Mouse (Mus musculus): Measurements from ENCODE around the gene Gimap7.

The Gimap7 gene

DNA sequence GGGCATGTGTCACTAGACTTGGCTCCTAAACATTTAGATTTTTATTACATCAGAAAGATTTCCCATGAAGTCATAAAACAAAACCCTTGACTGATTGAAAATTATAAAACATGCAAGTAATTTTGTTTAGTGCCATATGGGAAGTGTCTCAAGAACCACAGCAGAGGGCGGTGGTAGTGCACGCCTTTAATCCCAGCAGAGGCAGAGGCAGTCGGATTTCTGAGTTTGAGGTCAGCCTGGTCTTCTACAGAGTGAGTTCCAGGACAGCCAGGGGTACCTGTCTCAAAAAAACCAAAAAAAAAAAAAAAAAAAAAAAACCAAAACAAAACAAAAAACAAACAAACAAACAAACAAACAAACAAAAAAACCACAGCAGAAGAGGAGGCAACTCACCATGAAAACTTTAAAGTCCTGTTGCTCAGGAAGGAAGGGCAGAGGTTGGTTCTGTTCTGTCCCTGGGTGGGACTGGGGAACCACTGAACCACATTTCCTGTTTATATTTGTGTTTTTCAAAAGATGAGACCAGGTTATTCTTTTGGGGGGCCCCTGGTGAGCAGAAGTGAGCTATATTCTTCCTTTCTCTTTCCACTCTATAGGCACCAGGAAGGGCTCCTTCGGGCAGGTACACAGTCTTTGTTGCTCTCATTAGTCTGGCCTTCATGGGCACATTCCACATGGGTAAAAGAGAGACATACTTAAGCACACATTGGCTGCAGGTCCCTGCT, 21.4 kb upstream of the Gimap7 start:
- no peak for DNase-seq

DNA sequence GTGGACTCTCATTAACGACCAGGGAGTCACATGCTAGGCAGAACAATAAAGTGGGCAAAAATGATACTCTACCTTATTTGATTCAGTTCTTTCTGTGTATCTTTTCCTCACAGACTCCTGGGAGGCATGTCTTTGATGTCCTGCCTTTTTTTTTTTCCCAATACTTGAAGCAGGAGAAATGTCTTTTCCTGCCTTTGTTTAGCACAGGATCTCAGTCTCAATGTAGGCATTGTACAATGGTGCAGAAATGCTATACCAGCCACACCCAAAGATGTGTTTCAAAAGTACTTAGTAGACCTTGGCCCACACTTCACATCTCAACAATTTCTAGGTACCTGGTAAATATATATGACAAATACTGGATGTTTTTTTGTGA, 20.9 kb upstream of the Gimap7 start:
- DNase-seq, result no peak

DNA sequence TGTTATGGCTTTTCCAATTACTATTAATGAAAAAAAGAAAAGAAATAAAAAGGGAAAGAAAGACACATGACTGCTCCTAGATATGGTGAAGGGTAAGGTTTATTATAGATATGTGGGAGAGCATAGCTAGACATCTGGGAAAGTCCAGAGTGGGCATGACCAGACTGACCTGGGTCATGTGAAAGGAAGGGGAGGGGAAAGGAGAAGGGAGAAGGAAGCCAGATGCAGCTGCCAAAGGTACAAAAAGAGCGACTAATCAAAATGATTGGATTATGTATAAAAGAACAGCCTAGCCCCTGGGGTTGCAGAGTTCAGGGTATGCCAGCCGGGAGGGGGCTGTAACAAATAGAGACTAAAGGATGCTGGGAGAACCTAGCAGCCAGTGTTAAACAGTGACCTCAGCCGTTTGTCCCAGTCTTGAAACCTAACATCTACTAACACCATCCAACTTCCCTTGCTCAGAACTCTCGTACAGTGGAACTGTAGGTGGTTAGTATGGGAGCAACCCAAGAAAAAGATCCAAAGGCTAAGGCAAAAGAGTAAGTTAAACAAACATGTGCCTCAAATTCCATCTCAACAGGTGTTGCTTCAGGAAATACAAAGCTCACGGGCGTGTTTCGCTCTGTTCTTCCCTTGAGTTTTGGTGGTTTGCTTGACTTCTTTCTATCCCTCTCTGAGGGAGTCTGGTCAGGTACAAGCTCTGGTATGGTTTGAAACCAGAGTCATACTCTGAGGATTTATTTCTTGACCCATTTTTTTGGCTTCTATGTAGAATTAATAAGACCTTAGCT, 20.2 kb upstream of the Gimap7 start:
- no peak for DNase-seq

DNA sequence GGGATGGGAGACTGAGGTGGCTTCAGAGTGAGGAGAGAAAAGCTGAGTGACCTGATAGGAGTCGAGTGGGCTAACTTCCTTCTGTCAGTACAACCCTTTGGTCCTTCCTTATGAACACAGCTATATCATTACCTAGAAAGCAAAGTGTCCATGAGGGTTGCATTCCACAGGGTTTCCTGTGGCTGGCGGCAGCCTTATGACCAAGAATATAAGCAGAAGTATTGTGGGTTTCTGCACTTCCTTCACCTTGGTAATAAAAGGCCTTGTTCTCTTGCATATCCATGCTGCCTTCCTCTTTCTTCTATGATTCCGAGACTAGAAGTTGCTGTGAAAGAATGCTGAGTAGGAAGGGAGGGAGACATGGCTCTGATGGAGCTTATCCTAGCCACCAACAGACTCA, 19.5 kb upstream of the Gimap7 start:
- DNase-seq, result no peak

DNA sequence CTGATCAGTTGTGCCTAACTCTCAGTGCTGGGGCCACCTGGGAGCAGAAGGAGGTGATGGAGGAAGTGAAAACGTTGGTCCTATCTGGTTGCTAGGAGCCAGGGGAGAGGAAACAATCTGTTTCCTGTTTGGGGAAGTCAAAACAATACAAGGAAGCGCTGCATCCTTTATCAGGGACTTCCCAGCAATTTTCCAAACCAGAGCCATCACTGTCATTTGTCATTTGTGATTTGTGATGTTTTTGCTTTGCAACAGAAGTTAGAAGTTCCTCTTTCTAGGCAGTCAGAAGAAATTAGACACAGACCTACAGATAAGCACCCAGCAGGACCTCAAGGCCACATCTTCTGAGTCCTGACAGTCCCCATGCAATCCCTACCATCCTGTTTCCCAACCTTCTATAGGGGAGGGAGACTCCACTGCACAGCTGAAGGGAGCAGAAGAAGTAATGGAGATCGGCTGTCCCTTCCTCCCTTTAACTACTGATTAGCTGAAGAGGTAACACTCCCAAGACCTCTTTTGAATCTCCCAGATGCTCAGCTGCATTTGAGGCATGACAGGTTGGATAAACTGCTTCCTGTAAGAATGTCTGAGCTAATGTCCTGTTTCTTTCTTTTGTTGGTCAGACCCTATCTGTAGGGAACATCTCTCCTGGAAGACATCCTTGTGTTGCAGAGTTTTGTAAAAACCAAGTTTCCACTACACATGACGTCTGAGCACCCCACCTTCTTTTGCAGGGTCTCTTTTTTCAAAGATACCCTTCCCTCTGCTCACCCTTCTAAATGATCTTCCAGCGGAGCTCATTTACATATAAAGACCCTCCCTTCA, 18.0 kb upstream of the Gimap7 start:
- DNase-seq, result no peak

DNA sequence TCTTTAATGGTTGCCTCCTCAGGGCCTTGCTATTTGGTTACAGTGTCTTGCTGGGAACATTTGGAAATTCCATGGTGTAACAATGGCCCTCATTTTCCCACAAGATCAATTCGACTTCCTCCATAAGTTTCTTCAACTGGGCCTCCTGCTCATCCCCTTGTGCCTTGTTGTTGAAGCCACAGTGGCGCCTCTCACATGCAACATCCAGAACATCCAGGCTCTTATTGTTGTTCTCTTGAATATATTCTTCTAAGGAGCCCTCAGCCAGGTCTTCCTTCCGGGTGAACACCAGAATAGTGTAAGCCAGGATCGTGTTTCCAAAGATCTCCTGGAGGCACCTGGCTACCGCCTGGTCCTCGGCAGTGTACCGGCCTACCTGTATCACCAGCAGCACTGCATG, 16.3 kb upstream of the Gimap7 start:
- no peak for DNase-seq

DNA sequence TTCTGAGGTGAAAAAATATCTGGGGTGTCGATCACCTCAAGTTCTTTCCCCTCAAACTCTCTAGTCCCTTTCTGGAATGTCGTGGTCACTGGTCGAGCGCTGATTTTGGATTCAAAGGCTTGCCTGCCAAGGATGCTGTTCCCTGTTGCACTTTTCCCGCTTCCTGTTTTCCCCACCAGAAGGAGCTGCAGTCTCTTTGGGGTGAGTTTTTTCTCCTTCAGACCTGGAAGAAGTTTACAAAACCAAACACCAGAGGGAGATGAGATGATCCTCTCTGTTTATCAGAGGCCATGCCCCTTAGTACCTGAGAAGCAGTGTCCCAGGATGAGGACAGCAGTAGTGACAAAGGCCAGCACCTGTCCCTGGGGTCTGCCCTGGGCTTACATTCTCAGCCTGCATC, 15.8 kb upstream of the Gimap7 start:
- no peak for DNase-seq

DNA sequence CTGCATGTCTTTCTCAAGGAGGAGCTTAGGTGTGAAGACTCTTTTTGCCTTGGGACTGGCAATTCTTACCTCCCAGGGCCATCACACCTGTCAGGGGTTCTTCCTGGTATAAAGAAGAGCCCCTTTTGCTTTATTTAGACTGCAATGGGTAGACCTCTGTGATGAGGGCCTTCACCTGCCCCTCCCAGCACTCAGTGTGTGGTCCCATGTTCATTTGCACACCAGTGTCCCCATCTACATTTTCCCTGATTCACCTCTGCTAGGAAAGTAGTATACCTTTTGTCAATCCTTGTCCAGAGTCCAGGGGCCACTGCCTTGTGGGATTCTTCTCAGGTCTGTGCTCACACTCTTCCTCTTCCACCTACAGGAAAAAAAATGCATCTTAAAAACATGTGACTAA, 14.3 kb upstream of the Gimap7 start:
- DNase-seq, result no peak

DNA sequence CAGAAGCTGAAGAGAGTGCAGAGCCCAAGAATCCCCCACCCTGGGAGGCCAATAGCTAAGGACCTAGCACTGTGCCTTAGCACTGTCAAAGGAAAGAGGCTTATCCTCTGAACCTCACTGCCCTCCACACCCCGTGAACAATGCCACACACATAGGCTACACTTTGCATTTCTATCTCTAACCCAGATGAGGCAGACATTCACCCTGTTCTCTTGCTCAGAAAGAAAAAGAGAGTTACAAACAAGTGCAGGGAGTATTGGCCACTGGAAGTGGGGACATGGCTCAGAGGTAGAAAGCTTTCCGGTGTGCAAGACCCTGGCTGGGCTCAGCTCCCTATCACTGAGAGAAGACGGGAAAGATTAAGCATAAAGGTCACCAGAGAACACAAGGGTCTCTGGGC, 12.3 kb upstream of the Gimap7 start:
- DNase-seq, result no peak

DNA sequence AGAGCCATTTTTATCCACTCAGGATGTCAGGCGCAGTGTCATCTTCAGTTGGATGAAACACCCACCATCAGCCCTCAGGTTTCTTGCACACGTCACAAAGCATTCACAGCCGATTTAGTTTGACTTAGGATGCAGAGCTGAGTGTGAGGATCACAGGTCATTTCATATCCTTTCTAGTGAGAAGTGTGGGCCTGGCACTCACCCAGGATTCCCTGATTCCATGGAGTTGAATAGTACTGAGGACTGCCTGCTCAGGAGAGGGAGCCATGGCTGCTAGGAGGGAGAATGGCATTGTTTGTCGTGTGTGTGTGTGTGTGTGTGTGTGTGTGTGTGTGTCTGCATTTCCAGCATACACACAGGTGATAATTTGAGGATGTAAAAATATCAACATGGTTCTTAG, 1.9 kb downstream of the Gimap7 start:
- DNase-seq, result no peak

DNA sequence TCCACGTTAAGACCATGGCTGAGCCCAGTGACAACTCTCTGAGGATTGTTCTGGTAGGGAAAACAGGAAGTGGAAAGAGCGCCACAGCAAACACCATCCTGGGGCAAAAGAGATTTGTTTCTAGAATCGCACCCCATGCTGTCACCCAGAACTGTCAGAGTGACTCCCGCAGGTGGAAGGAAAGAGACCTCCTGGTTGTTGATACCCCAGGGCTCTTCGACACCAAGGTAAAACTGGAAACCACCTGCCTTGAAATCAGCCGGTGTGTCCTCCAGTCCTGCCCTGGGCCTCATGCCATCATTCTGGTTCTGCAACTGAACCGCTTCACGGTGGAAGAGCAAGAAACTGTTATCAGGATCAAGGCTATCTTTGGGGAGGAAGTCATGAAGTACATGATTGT, 5.0 kb downstream of the Gimap7 start:
- DNase-seq, result no peak

DNA sequence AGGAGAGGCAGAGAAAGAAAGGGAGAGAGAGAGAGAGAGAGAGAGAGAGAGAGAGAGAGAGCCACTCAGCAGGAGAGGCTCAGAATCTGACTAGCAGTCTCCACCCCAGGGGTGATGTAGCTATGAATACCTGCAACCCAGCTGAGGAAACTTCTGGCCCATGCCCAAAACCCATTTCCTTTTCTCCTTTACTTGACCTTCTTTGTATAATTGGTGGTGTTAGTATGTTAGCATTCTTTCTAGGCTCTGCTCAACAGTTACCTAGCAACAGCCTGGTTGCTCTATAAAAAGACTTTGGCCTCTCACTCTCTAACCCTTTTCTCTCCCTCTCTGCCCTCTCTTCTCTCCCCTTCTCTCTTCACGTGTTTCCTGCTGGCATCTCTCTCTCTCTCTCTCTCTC, 7.1 kb downstream of the Gimap7 start:
- DNase-seq, result no peak

DNA sequence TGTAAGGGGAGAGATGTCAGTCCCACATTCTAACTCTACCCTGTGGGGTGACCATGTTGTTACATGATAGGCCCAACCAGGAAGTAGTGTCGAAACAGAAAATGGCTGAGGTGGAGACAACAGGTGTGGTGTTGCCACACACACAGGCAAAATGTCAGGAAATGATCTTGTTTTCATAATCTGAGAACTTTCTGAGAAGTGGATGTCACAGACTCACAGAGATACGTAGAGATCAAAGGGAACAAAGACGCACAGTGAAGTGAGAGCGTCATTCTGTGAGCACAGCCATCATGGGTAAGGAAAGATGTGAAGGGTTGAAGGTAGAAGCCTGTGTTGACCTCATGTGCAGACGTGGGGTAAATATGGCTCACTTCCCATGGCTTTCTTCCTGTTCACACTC, 9.3 kb downstream of the Gimap7 start:
- no peak for DNase-seq

DNA sequence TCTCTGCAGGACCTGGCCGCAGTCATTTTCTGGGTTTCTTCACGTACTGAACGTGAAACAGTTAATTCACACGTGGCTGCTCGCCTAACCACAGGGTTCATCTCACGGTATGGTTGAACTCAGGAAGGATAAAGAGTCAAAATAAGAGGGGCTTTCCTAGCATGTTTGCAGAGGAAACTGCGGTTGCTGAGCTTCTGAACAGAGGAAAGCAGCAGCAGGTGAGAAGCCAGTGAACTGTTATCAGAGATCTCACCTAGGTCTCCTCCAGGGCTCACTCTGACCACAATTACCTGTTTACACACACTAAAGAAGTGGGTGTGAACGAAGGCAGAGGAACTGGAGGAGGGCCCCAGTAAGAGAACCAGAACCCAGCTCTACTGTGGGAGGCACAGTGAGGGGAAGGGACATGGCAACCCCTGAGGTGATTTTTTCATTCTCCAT, 14.5 kb downstream of the Gimap7 start:
- DNase-seq, result no peak

DNA sequence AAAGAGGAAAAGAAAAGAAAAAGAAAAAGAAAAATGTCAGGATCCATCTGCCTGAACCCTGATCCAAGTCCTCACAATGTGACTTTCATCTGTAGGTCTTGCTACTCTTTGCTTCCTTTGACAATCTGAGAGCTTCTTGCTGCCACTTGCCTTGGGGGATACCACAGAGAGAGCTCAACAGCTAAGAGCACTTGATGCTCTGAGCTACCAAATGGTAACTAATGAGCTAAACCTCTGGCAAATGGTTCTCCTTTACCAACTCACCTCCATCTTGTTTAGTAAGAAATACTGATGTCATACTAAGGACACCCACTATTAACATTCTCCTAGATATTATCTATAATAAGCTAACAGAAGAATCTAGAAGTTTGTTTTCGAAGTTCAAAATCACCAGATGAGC, 15.2 kb downstream of the Gimap7 start:
- no peak for DNase-seq

DNA sequence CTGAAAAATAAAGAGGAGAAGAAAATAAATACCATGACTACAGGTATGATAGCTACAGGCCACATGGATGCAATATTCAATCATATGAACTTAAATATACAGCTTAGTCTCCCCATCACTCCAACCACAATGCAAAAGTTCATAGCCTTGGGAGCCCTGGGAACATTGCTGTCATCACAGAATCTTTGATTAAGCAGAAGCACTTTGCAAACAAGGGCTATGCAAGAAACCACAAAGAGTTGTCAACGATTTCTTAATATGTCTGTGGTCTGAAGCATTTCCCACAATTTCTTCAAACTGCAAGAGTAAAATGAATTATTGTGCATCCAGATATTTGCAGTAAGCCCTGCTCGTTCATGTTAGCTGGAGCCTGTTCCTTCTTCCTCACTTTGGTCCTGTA, 18.6 kb downstream of the Gimap7 start:
- DNase-seq, result no peak

DNA sequence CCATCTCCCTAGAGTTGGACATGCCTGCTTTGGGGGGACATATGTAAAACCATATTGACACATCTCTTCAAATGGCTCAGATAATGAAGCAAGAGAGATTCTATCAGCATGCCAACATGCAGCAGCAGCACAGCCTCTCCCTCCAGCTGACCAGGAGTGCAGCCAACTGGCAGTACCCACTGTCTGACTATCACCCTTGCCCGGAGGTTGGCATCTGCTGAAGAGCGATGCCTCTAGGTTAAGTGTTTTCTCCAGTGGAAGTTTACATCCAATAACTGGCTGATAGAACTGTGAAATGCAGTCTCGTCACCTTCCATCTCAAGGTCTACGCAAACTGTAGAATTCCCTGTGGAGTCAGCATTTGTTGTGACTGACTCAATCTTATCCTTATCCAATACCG, 19.3 kb downstream of the Gimap7 start:
- DNase-seq, result no peak

DNA sequence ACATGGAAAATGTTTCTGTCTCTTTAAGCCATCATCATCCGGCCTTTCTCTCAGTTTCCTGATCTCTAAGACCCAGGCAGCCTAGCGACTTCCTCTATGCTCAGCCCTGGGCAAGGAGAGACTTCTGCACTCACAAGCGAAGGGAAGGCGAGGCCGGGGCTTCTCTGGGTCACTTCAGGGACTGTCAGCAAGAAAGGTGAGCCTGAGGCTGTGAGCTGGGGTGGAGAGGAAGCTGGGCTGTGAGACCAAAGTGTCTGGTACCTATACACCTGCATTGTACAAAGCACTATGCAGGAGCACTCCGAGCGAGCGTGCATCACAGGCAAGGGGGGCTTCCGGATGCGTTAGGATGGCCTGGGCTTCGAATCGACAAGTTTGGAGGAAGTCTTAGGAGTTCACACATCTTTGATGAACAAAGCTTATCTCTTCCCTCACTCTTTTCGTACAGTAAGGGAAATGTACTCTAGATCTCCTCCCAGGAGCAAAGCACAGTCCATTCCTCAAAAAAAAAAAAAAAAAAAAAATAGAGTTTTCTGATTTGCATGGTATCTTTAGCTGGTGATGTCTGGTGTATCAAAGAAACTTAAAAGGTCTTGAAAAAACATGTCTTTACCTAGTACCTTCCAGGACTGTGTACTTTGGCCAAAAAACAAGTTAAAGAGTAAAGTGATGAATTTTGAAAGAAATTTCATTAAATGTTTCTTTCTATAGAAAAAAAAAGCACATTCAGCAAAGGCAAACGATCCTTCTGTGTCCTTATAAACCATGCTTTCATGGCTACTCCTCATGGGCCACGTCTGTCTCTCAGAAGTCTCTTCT, 20.7 kb downstream of the Gimap7 start, which contains the start of gene Gimap1:
Gene Gimap1 (plus strand): TSS at position 94 of the 819 bp plus-strand sequence.
- no peak for DNase-seq

DNA sequence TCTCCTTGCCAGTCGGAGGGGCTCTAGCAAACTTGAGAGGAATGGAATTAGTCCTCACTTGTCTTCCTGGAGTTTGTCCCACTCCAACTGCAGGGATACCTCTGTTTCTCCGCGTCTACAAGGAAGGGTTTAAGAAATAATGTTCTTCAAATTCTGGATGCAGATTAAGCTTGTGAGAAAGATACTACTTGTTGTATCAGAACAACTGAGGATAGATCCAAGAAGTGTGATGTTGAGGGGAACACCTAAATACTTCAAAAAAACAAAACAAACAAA, 21.3 kb downstream of the Gimap7 start:
- no peak for DNase-seq

DNA sequence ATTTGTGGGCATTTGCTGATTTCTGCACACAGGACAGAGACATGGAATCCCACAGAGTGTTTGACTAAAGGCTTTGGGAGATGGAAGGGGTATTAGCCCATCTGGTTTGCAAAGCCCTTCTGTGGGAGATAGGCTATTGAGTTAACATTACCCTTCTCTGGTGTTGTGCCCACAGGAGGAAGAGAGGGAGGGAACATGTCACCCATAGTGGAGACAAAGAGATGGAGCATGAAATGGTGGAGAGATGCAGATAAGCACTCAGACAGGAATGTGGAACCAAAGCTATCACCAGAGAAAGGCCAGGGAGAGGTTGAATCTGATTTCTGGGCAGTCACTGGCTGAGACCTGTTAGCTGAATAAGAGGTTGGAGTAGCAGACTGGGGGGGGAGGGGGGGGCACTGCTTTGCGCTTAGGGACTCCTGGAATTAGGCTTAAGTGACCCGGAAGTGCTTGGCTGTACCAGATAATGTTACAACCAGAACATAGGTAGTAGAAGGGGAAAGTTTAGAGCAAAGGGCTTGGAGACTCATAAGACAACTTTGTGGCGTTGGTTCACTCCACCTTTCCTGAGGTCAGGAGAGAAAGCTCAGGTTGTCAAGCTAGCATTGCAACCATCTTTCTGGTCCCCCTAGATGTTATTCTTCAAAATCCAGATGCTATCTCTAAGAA, 22.2 kb downstream of the Gimap7 start:
- DNase-seq, result no peak

DNA sequence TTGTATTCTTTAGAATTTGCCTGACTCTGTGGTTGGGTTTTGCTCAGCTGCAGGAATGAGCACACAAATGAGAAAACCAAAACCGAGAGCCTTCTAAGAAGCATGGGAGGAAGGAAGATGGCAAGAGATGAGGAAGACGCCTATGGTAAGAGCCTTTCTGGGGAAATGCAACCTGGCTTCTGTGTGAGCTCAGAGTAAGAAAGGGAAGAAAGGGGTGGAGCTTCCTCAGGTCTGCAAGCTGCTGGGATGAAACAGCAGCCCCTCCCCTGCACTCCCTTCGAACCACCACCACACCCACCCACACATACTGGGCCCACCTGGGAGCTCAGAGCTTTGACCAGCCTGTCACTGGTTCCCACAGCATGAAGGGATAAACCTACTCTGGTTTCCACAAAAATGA, 22.9 kb downstream of the Gimap7 start:
- DNase-seq, result no peak

DNA sequence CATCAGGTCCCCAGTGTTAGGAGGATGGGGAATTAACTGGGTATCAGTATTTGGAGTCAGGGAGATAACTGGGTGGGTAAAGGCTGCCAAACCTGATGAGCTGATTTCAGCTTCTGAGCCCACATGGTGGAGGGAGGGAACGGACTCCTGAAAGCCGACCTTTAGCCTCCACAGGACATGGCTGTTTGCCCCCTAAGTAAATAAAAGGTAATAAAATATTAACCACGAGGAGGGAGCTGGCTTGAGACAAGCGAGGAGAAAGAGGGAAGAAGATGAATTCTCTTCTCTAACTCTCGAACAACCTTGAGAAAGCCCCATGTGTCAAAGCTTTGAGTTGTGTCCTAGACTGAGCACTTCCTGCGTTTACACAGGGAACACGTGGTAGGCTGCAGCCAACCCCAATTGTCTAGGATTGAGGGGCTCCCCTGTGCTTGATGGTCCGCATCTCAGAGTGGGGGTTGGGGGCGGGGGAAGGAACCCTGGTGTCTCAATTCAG, 23.3 kb downstream of the Gimap7 start:
- no peak for DNase-seq

Data from cerebellum, adult 11-12 months (tissue).